Mouse (Mus musculus): ENCODE measurements around the gene Stac2.

Gene Stac2

DNA sequence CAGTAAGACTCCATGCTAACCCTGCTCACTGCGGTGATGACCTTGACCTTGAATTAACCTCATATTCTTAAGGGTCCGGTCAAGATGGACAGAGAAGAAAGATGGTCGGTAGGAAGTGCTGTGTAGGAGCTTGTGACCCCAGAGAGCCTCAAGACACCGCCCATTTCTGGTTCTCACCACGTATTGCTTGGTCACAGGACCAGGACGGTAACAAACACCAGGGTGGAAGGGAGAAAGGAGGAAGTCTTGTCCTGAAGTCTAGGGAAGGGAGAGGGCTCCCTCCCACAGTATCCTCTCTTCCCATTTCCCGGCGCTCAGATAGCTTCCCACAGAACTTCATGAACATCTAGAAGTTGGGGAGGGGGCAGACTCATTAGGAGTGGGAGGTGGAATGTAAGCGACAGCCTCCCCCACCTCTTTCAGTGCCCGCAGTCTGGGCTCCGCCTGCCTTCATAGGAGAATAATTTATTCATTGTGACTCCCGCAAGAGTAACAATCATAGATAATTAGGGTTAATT lies 1.6 kb downstream of the Stac2 start:
- DNase-seq (ENCODE audit: inconsistent age in 2 of 2, low spot score in 1 of 2) = no peak

DNA sequence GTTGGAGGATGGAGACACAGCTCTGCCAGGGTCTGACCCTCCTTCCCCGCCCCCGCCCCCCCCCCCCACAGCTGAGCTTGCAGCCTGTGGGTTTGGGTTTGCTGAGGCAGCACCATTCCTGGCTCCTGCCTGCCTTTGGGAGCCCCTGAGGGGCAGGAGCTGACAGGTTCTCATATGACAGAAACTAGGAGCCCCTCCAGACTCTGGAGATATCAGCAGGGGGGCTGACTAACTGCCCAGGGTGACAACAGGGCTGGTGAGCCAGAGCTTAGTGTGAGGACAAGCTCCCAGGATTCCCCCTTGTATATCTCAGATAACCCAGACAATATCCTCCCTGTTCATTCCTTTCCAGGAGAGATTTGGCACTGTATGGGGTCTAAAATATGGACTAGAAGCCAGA lies 2.3 kb downstream of the Stac2 start:
- no peak for DNase-seq (ENCODE audit: inconsistent age in 2 of 2, low spot score in 1 of 2)

DNA sequence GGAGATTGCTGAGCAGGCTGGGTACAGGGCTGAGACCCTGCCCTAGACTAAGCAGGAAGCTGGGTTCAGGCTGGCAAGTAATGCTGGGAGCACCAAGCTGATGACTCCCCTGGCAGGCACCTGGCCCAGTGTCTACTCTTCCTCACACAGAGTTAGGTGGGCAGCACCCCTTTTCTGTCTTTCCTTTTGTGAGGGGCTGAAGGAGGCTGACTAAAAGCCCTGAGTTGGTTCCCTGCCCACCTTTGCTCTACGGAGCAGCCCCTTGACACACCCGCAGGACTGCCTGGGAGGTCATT lies 2.8 kb downstream of the Stac2 start:
- DNase-seq (ENCODE audit: inconsistent age in 2 of 2, low spot score in 1 of 2) = no peak

DNA sequence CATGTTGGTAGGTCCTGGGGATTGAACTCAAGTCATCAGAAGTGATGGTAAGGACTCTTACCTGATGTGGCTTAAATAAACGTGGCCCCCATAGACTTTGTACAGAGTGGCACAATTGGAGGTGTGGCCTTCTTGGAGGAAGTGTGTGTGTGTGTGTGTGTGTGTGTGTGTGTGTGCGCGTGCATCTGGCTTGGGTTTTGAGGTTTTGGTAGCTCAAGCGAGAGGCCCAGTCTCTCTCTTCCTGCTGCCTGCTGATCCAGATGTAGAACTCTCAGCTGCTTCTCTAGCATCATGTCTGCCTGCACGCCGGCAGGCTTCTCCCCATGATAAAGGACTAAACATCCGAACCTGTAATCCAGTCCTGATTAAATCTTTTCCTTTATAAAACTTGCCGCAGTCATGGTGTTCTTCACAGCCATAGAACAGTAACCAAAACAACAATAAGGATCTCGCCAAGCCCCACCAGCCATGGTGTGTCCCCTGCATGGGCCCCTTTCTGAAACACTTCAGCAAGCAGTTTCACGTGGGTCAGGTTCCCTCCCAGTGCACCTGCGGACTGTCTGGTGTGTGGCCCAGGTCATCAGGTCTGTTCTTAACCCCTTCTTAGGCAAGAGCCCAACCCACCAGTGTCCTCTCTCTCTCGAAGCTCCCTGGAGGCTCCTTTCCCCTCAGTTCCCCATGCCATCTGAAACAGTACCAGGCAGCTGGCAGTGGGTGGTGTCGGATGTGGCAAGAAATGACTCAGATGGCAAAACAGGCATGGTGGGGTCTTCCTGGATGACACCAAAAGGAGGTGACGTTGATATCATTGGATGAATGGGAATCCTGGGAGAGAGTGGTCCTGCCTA lies 3.4 kb downstream of the Stac2 start:
- no peak for DNase-seq (ENCODE audit: inconsistent age in 2 of 2, low spot score in 1 of 2)

DNA sequence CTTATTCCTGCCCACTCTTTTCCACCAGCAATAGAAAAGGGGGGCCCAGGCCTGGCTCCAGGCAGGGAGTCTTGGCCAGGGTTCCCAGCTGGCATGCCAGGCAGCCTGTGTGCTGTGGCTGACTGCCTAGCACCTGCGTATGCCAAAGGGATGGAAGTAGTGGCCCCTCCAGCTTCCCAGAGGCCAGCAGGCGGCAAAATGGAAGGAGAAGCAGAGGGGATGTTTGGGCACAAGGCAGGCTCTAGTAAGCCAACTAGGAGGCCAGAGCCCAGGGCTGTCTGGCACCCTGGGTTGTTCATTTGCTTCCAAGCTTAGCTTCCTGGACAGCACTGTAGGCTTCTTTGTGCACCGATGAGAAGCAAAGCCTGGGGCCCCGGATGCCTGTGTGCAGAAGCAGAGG lies 5.5 kb downstream of the Stac2 start:
- DNase-seq (ENCODE audit: inconsistent age in 2 of 2, low spot score in 1 of 2) = peak in 1 of 2 experiments; percentile 48

DNA sequence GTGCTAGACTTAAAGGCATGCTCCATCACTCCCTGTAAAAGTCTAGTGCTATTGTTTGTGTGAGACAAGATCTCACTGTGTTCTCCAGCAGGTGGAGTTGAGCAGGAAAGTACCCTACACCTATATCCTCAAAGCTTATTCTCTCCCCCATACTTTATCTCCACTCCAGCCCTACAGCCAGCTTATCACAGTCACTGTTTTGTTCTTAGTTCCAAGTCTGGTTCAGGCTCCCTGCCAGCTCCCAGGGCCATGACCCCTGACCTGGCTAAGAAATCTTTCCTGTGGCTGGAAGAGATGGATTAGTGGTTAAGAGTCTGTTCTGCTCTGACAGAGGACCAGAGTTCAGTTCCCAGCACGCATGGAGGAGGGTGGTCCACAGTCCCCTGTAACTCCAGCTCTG lies 6.8 kb downstream of the Stac2 start:
- DNase-seq (ENCODE audit: inconsistent age in 2 of 2, low spot score in 1 of 2) = peak; percentile 84 to 93

DNA sequence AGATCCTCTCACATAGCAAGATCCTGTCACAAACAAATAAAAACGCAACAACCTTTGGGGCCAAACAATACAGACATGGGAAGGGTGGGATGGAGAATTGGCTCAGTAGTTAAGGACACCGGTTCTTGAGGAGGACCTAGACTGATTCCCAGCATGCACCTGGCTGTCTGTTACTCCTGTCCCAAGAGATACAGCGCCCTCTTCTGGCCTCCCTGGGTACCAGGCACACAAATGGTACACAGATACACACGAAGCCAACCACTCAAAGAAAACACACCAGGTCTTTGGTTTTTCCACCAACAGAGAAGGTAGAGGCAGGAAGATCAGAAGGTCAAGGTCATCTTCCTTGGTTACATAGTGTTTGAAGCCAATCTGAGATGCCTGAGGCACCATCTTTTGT lies 7.7 kb downstream of the Stac2 start:
- DNase-seq (ENCODE audit: inconsistent age in 2 of 2, low spot score in 1 of 2) = peak in 1 of 2 experiments; percentile 32

DNA sequence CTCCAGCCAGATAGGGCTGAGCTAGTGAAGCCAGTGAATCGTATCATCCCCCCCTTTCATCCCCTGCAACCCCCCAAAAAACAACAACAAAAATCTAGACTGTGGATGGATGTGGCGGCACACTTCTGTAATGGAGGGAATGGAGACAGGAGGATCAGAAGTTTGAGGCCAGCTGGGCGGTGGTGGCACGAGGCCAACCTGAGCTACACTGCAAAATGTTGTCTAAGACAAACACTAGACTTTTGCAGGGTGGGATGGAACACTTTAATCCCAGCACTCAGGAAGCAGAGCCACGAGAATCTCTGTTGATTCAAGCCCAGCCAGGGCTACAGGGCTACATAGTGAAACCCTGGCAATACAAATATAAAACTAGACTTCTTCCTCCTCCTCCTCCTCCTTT lies 9.2 kb downstream of the Stac2 start:
- DNase-seq (ENCODE audit: inconsistent age in 2 of 2, low spot score in 1 of 2) = no peak

DNA sequence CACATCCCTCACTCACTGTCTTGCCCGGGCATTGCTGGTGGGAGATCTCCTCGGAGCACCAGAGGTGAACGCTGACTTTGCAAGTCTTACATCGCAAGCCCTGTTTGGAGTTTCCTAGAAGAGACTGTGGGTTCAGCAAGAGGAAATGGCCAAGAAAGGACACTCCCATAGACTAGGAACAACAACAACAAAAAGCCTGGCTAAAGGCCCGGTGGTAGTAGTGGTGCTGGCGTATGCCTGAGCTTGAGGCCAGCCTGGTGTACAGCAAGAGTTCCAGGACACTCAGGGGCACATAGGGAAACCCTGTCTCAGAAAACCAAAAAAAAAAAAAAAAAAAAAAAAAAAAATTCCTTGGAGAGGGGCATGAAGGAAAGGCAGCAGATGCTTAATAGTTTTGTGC lies 10.5 kb downstream of the Stac2 start:
- peak in 1 of 2 experiments; percentile 52 for DNase-seq (ENCODE audit: inconsistent age in 2 of 2, low spot score in 1 of 2)

DNA sequence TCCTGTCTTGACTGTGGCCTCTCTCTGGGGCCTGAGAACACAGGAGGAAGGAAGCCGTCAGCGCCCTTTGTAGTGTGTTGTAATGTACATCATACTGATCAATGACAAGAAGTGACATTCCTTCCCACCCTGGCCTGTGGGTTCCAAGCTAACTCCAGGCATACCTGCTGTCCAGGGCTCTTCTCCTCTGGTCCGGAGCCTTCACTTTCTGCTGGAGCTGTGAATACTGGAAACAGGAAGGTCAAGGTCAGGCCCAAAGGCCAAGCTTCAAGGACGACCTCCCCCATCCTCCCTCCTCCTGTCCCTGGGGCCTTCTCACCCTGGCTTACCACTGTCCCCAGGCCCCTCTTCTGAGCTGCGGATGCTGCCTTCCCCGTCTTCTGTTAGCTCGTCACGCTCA lies 12.3 kb downstream of the Stac2 start:
- DNase-seq (ENCODE audit: inconsistent age in 2 of 2, low spot score in 1 of 2) = peak in 1 of 2 experiments; percentile 37

DNA sequence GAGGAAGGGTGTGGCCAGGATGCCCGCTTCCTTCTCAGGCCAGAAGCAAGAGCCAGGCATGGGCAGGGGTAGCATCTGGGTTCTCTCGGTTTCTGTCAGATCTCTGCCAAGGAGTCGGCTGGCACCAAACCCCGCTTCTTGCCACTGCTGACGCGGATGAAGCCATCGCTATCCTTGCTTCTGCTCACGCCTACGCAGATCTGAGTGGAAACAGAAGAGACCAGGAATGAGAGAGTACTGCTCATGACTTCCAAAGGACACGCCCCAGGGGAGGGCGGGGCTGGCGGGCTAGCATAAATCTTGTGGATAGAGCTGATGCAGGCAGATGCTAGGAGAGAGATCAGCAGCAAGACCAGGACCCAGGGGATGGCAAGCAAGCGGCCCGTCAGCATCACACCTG lies 15.4 kb downstream of the Stac2 start:
- no peak for DNase-seq (ENCODE audit: inconsistent age in 2 of 2, low spot score in 1 of 2)

DNA sequence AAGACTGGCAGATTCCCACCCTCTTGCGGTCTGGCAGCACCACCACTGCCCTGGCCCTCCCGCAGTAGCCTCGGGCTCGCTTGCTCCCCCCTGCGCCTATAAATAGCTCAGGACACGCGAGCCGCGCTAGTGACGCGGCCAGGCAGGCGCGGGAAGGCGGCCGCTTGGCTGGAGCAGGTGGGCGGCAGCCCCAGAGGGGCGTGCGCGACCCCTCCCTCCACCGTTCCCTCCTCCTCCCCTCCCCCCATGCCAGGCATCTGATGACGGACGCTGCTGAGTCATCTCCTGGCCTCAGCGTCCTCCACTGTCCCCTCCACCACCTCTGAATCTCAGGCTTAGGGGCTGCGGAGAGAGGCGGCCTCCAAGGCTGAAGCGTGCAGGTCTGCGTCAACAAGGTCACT lies 17.3 kb downstream of the Stac2 start:
- peak; percentile 77 to 87 for DNase-seq (ENCODE audit: inconsistent age in 2 of 2, low spot score in 1 of 2)

DNA sequence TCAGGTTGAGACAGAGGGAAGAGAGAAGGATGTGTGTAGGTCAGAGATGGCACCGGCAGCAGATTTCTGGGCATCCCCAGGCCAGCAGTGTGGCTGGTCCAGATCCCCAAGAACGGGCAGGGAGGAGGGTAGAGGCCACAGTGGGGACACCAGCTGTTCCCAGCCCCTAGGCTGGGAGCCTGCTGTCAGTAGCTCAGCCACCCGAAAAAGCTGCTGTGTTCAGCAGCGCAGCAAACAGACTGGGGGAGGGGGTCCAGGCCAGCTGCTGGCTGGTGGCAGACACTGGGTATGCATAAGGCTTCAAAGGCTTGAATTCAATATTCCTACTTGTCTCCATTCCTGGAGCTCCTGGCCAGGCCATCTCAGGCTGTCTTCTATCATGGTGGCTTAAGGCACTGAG lies 18.4 kb downstream of the Stac2 start:
- DNase-seq (ENCODE audit: inconsistent age in 2 of 2, low spot score in 1 of 2) = no peak

DNA sequence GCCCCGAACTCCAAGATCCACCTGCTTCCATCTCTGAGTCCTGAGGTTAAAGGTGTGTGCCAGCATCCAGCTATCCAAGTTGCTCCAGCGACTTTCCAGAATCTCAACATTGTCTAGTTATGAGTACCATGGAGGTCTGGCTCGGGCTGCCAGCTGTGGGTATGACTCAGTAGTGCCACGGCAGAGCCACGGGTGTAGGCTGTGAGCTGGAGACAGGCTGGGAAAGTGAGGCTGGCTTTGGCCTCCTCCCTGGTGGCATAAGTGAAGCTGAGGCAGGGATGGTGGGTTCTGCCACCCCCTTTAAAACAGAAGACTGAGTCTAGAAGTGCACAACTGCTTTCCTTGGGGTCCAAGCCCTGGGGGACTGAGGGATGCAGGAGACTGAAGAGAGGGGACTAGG lies 19.2 kb downstream of the Stac2 start:
- no peak for DNase-seq (ENCODE audit: inconsistent age in 2 of 2, low spot score in 1 of 2)

DNA sequence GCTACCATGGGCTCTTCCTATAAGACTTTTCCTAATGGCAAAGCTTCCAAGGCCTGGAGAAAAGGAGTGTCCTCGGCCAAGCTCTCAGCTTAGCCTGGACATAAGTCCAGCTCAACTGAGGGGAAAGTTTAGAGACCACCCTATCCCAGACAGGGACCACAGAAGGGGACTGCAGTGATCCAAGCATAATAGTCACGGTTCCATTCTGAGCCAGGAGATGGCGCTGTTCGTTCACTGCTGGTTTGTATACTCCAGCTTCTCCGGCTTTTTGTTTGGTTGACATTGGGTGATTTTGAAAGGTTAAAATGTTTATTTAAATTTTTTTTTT lies 21.9 kb downstream of the Stac2 start:
- peak; percentile 74 to 93 for DNase-seq (ENCODE audit: inconsistent age in 2 of 2, low spot score in 1 of 2)

DNA sequence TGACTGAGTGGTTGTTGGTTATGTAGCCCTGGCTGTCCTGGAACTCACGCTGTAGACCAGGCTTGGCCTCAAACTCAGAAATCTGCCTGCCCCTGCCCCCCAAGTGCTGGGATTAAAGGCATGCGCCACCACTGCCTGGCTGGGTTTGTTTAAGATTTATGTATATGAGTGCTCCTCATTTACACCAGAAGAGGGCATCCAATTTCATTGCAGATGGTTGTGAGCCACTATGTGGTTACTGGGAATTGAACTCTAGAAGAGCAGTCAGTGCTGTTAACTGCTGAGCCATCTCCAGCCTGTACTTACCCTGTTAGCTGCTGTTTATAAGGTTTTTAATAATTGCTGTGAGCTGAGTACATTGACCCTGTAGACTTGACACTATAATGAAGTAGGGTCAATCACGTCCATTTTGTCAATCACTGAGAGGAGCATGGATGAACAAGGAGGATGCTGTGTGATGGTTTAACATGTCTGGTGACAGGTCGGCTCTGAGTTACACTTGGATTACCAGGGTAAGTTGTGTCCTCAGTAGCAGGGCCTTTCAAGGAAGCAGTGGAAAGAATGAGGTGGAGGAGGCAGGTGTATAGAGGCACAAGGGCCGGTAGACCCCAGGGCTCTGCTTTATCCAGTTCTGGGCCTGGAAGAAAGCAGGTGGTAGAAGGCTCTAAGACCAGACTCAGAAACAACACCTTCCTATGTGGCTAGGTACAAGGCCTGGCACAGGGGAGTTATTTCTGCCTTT lies 22.4 kb downstream of the Stac2 start:
- DNase-seq (ENCODE audit: inconsistent age in 2 of 2, low spot score in 1 of 2) = no peak

DNA sequence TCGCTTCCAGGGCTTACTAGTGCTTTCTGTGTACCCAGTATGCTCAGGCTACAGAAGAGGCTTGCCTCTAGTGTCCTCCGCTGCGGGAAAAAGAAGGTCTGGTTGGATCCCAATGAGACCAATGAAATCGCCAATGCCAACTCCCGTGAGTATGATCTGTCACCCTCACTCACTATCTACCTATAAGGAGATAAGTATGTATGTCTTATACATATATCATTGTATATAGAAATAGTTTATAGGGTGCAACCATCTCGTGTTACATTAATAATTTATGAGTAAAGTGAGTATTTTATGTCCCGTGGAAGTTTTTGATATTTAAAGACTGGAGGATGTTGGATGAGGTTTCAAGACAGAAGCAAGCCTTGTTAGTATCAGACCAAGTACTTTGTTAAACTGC lies 25.5 kb downstream of the Stac2 start:
- DNase-seq (ENCODE audit: inconsistent age in 2 of 2, low spot score in 1 of 2) = no peak

DNA sequence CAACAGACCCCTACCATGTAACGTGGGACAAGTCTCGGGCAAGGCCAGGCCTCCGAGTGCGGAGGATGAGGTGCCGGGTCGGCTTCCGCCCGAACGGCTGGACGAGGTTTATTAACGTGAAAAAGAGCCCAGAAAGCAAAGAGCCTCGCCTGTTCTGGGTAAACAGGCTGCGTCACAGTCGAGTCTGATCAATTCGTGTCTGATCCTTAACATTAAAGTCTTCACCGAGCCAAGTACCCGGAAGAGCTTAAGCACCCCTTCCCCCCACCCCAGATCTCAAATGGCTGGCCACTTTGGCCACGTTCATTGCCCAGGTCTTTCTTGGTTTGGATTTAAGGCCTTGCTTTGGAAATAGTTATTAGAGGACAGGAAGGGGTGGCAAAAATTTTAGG lies 26.0 kb downstream of the Stac2 start:
- no peak for DNase-seq (ENCODE audit: inconsistent age in 2 of 2, low spot score in 1 of 2)

DNA sequence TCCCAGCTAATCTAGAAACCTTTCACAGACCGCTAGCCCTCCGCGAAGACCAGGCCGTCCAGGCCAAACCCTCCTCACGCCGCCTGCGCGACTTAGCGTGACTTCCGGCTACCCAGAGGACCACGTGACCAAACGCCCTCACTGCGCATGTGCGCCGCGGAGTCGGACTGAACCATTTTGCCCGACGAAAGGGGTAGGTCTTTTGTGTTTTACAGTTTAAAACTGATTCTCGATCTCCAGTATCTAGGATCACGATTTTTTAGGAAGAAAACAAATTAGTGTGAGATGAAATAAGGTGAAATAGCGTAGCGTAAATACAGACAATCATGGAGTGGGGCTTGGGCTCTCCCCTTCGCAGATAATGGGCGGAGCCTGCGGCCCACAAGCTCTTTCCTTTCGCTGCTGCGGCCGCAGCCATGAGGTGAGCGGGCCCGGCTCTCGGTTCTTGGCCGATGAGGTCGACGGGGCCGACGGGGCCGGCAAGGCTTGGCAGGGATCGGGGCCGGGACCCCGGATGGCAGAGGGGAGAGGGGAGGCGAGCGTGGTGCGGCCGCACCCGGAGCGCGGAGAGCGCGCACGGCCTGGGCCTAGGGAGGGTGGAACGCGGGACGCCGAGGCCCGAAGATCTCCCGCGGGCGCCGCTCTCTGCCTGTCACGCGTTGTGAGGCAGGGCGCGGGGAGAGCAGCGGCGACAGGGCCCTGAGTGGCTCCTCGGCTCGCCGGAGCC lies 26.5 kb downstream of the Stac2 start, which contains the start of gene Rpl19:
Rpl19 (plus strand) TSS at position 141 of the 727 bp plus-strand sequence.
- DNase-seq (ENCODE audit: inconsistent age in 2 of 2, low spot score in 1 of 2) = peak; percentile 94 to 98

DNA sequence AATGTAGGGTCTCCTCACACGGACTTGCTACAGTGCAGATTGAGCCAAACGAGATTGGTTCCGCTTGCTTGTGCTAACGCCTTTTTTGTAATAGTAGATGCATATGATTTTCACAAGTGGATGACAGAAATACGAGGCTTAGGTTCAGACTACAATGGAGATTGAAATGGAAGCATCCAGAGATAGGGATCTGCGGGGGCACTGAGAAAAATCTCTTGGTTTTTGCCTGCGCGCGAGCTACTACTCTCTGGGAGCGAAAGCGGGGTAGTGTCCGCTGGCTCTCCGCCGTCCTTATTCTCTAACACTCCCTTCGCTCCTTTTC lies 27.1 kb downstream of the Stac2 start:
- DNase-seq (ENCODE audit: inconsistent age in 2 of 2, low spot score in 1 of 2) = no peak

DNA sequence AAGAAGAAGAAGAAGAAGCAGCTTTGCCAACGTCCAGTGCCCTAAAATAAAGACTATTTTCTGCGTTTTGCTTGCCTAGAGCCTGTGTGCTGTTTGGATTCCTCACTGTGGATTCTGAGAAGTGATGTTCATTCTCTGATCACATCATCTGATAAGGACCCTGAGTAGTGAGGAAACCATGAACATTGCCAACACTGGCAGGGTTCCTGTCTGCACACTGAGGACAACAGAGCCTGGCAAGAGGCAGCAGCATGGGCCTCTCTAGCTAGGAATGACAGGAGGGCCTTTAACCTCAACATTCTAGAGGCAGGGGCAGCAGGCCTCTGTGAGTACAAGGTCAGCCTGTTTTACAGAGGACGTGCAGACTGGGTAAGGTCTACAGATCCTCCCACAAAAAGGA lies 28.7 kb downstream of the Stac2 start:
- no peak for DNase-seq (ENCODE audit: inconsistent age in 2 of 2, low spot score in 1 of 2)
